Mouse (Mus musculus): ENCODE measurements around the gene Zfp385b.

The Zfp385b gene

DNA sequence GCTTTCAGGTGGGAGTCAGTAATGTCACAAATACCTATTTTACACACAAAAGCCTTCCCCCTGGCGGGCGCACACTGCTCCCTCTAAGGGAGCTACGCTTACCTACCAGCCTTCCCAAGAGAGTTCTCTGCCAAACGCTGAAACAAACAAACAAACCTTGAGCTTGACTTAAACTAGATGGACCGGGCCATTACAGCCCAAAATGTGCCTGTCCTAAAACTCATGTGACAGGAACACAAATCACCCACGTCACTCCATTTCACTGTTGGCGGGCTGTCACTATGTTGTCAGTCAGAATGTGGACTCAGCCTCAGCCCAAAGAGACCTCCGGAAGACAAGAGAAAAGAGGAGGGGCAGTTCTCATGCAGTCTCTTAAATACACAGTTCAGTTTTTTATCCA lies 300.7 kb downstream of the Zfp385b start:
- DNase-seq (ENCODE audit: low spot score in 2 of 2) = no peak

DNA sequence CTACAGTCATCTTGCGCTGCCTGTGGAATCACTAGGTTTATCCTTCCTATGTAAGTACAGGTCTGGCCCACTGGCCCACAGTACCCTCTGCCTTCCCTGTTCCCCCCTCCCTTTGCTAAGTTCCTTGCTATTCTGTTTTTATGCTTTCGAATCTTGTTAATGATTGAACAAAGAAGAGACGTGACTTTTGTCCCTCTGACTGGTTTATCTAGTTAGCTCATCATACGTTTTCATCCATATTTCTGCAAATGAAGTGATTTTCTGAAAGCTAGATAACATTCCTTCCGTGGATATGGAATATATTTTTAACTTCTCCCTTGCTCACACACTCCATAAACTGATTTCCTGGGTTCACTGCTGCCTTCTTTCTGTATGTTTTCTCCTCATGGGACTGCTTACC lies 302.8 kb downstream of the Zfp385b start:
- DNase-seq (ENCODE audit: low spot score in 2 of 2) = no peak

DNA sequence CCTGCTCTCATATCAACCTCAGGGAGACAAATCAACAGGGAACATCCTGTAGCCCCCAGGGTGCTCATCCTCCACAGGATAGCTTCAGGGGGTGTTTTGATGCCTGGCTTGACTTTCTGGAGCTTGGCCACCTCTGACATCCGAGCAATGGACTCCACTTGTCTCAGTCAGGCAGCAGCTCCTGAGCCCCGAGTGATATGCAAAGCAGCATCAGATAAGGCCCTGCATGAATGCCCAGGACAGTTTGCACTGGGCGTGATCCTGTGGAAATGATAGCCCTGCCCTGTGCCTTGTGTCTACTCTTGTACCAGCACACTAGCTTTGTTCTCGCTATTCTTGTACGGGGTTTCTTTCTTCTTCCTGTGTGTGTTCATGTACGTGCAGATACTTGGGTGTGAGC lies 303.8 kb downstream of the Zfp385b start:
- no peak for DNase-seq (ENCODE audit: low spot score in 2 of 2)

DNA sequence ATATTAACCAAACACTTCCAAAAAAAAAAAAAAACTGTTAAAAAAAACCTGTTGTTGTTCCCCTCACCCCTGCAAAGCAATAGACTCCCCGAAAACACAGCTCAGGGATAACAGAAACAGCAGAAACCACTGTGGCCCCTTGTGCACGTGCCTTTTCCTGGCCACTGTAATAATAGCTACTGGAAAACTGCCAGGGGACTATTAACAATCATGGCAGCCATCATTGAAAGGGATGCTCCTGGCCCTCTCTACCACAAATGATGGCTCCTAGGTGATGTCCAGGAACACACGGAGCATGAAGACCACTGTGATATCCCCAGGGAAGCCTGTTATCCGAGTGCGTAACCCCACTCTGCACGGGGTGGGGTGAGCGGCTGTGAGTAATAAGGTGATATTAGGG lies 304.4 kb downstream of the Zfp385b start:
- DNase-seq (ENCODE audit: low spot score in 2 of 2) = no peak

DNA sequence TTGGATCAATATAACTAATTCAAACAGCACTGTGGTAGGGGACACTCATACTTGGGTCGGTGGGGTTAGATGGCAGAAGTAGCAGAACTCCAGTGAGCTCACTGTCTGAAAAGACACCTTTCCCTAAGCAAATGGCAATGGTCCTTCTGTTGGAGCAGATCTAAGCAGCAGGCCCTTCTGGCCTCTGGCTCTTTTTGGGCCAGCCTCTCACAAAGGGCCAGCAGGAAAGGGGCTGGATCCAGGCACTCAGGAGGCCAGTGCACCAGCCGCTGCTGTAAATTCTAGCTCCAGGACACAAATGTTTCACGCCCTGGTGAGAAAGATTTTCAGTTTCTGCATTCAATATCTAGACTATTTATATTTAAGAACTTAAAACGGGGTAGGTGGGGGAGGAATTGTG lies 305.0 kb downstream of the Zfp385b start:
- DNase-seq (ENCODE audit: low spot score in 2 of 2) = no peak

DNA sequence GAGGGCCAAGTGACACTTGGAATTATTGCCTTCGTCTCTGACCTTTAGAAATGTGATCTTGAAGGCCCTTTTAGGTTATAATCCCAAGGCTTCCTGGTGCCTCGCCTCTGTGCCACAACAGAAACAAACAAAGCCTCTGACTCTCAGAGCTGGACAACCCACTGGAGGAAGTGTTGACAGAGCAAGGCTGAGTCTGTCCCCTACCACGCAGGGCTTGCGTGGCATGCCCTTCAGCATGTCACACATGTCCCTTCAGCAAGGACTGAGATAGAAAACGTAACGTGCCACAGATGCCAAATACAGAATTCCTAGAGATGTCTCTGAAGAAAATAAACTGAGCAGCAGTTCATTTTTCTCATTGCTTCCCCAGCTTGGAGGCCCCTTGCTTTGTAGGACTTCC lies 310.7 kb downstream of the Zfp385b start:
- no peak for DNase-seq (ENCODE audit: low spot score in 2 of 2)

DNA sequence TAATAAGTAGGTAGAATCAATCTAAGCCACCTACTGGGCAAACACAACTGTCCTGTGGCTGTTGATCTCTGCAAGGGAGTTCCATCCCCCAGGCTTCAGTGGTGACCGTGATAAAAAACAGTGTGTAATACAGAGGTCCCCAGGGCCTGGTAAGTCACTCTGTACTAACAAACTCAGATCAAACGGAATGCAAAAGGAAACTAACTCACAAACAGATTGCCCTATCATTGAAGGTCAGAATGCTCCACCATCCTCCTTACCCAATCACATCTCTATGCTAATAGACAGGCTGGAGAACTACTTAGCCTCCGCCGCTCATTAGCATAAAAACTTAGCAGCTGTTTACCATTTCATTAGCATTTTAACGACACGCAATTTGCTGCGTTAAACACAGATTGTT lies 313.1 kb downstream of the Zfp385b start:
- DNase-seq (ENCODE audit: low spot score in 2 of 2) = no peak

DNA sequence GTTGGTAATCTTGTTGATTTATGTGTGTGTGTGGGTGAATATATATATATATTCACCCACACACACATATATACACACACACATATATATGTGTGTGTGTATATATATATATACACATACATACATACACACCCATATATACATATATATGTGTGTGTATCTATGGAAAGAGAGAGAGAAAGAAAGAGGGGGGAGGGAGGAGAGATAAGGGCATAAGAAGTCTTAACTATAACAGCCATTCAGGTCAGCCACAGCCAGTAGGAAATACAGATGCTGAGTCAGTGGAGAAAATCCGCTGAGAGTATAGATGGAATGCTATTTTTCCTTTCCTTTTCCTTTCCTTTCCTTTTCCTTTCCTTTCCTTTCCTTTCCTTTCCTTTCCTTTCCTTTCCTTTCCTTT lies 313.8 kb downstream of the Zfp385b start:
- no peak for DNase-seq (ENCODE audit: low spot score in 2 of 2)

DNA sequence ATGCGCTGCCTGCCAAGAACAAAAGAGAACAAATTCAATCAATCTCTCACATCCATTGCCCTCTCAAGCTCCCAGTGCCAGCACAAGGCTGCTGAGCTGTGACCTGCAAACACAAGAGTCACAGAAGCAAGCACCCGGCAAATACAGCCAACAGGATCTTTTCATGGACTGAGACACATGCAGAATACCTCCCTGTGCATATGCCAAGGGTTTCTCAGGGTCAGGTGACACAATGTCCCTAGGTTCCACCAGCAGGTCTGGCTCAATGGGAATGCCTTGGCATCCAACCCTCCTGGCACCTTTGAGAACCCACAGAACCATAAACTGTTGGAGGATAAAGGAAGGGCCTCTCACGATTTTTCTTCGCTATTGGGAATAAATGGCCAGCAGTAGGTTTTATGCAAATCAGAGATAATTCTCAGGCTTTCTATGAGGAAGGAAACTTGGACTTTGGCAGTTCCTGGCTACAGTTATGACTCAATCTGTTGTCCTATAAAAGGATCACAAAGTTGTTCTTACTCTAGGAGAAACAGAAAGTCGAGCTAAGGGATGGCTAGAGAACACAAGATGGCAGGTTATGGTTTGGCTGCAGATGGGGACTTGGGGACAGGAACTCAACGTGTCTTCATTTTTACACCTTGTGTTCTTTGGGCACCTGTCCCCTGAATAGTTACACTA lies 315.6 kb downstream of the Zfp385b start:
- DNase-seq (ENCODE audit: low spot score in 2 of 2) = no peak

DNA sequence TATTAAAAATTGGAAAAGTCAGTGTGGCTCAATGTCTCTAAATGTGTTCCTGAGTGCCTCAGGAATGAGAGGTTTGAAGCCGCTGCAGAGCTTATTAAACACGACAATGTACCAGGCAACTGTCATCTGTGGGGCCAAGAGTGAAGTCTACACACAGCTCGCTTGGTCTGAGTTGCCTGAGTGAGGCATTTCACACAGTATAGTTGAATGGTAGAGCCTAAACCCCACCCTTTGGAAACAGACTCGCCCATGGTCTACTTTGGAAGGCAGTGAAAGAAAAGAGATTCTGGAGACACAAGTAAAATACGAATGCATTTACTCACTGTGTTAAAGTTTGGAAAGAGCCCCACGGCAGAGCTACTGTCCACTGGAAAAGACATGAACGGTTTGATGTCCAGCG lies 316.2 kb downstream of the Zfp385b start:
- DNase-seq (ENCODE audit: low spot score in 2 of 2) = no peak

DNA sequence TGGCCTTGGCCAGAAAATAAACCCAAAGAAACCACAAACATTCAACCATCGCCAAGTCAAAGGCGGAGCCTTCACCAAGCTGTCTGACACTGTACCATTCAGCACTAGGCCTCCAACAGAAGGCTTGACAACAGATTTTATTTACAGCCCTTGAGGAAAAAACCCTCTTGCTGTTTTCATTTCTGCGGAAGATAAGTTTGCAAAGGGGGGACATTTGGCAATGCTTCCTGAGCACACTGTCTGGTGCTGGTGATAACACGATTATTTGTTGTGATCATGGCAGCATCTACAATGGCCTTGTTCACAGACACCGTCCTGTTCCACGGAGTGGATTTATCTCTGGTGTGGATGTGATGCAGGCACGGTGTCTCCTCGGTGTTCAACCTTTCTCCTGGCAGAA lies 317.0 kb downstream of the Zfp385b start:
- no peak for DNase-seq (ENCODE audit: low spot score in 2 of 2)

DNA sequence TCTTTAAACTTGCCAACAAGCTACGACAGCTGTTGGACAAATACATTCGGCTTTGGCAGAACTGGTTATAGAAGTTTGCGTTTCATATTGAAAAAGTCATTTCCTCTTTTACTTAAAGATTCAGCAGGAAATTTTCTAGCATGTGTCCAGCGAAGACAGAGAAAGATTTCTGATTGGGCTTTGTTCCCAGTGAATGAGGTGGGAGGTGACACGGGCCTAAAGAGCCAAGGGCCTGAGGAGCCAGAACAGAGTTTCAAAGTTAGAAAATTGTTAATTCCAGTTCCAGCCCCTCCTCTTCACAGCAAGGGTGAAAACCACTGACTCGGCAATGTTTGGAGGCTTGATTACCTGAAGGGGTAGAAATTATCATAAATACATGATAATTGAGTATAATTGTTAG lies 319.0 kb downstream of the Zfp385b start:
- DNase-seq (ENCODE audit: low spot score in 2 of 2) = no peak

DNA sequence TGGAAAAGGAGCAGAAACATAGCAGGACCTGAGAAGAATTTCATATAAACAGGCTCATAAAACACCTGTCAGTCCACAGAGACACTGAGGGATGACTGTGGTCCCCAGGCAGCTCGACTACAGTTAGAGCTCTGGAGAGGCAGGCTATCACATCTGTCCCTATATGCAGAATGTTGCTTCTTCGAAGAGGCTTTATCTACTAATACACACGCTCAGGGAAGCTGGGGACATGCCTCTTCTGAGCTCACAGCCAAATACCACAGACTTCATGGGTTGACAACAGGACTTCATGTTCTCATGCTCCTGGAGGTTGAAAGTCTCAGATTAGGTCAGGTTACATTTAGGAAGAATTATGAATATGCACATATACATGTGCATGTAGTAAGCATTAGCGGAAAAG lies 321.1 kb downstream of the Zfp385b start:
- DNase-seq (ENCODE audit: low spot score in 2 of 2) = no peak

DNA sequence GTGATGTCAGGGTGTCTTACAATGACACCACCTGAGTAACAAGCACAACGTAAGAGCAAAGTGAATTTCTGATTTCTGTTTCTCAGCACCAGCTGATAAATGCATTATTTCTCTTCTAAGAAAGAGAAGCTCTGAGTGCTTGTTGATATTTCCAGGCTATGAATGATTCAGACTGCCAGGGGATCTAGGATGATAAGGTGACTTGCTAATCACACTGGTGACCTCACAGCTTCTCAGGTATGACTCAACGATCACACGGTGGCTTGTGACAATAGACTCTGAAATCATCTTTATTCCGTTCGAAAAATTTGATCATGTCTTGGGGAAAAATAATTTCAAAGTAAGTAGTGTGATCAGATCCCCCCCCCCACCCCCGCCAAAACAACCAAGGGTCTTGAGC lies 321.5 kb downstream of the Zfp385b start:
- DNase-seq (ENCODE audit: low spot score in 2 of 2) = no peak

DNA sequence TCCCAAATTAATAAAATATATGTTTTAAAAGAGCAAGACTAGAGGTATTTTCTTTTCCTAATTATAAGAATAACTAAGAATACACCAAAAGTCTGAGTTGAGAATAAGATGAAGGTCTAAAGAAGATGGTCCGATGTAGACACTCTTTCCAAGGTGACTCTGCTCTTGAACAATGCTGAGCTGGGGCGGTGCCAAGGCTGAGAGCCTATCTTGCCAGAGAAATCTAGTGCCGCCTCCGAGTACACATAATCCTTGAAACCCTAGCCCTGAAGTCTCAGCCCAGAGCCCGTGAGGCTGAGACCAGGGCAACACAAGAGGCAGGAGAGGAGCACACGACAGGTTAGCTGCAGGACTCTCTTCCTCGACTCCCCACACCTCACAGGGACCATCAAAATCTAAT lies 323.4 kb downstream of the Zfp385b start:
- no peak for DNase-seq (ENCODE audit: low spot score in 2 of 2)

DNA sequence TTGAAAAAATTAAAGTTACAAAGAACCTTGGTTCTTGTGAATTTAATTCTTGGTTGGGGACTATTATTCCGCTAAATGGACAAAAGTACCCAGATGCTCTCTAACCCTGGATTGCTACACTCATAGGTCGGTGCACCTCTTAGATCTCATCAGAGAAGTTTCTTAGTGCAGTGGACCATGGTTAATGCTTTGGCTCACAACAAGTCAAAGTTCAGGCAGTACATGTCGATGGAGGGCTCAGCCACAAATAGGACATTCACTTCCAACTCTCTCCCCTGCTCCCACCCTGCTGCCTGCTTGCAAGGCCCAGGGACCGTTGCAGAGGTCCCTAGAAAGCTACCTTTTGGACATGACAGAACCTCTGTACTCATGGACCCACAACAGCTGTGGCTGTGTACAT lies 324.1 kb downstream of the Zfp385b start:
- no peak for DNase-seq (ENCODE audit: low spot score in 2 of 2)

DNA sequence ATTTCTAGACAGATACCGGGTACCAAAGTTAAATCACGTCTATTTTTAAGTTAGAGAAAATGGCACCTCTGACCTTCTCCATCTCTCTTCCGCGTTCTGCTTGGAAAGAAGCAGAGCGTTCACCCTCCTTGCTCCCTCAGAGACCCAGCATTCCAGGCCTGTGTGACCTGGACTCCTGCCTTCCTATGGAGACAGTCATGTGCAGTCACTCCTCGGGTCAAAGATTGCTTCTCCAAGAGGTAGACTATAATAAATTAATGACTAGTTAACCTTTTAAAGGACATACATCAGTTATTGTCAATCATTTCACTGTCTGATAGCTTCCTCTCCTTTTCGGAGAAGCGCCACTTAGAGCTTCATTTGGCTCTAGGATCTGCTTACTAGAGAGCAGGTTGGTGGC lies 325.7 kb downstream of the Zfp385b start:
- no peak for DNase-seq (ENCODE audit: low spot score in 2 of 2)

DNA sequence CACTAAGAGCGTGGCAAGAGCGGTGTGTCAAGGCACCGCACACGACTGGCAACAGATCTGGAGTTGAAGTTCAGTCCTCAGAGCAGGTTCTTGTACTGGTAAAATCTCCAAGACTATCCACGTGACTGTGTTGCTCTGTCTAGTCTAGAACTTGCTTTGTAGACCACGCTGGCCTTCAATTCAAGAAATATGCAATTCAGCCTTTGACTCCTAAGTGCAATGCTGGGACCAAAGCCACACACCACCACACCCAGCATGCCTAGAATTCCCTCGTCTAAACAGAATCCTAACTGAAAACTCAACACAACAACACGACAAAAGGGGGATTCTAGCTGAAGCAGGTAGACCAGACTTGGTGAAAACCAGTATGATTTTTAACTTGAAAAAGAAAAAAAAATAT lies 332.3 kb downstream of the Zfp385b start:
- DNase-seq (ENCODE audit: low spot score in 2 of 2) = no peak

DNA sequence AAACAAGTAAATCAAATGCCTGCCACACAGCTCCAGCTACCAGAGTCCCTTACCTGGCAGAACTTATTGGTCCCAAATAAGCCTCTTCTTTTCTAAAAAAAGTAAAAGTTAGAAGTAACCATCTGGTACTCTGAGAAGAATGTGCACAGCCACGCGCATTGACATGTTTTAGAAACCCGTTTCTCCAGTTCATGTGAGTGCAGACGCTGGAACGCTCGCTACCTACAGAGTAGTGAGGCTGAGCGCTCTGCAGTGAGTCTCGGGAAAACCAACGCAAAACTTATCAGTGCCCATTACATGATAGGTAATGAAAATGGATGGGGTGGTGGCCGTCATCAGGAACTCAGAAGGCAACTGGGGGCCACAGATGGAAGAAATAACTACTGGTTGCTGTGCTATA lies 338.2 kb downstream of the Zfp385b start:
- no peak for DNase-seq (ENCODE audit: low spot score in 2 of 2)

DNA sequence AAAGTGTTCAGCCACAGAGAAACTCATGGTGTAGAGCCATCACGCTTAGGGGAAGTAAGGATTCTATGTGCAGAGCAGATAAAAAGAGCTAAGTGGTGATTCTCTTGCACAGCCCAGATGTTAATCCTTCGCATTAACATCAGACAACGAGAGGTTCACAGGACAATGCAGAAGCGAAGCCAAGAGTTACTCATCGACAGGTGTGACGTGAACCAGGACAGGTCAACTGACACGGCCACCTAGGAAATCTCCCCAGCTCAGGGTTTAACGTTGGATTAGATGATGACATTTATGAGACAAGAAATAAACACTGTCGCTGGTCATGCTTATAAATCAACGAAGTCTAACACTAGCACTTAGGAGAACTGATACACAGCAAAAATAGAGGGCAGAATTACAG lies 341.9 kb downstream of the Zfp385b start:
- no peak for DNase-seq (ENCODE audit: low spot score in 2 of 2)

DNA sequence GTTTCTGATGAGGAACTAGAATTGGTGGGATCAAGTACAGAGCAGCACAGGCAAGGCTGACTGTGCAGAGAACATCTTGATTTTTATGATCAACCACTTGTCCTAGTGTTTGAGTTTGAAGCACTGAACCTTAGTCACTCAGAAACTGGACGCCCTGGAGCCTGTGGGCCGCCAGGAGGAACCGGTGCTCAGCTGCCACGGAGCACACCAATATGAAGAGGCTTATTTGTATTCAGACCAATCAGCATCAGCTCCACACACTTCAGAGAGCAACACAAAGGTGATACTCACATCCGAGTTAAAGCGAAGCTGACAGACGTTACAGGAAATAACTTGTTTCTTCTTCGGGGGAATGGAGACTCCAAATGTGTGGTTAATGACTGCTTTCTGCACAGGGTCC lies 343.0 kb downstream of the Zfp385b start:
- DNase-seq (ENCODE audit: low spot score in 2 of 2) = no peak

DNA sequence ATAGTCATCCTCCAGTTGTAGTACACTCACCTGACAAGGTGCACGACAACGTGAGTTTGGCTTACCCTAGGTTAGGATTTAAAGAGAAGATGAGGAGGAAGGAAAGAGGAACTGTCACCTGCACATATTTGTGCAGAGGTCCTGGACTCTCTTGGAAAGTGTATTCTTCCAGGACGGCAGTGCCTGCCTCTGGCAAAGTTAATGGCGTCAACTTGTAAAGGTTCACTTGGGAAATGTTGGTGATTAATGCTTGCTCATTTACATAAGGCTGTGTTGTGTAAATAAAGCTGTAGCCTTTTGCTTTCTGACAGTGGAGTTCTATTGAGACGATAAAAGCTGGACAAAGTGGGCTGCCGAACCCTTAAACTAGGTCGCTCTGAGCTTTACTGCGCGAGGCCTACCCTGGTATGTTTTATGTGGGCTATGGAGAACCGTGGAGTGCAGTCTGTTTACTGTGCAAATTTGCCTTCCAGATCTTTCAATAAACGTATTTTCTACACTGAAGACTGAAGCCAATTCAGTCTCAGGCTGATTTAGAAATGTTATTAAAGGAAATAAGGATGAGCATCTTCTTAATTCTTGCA lies 347.1 kb downstream of the Zfp385b start:
- no peak for DNase-seq (ENCODE audit: low spot score in 2 of 2)

DNA sequence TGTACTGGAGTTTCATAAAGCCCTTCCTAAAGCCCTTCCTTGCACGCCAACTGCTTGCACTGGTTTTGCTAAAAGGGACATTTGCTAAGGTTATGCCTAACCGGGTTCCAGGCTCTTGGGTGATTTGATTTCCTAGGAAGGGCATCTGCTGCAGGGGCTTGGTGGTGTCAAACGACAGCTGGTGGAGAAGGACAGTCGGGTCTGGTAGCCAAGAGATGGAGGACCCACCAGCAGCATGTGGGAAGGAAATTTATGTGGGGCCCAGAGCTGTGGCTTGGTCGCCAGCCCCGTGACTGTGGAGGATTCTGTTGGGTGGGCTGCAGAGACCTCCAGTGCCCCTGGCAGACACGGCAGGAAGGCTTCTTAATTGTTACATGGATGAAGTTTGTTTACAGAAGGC lies 348.7 kb downstream of the Zfp385b start:
- no peak for DNase-seq (ENCODE audit: low spot score in 2 of 2)

DNA sequence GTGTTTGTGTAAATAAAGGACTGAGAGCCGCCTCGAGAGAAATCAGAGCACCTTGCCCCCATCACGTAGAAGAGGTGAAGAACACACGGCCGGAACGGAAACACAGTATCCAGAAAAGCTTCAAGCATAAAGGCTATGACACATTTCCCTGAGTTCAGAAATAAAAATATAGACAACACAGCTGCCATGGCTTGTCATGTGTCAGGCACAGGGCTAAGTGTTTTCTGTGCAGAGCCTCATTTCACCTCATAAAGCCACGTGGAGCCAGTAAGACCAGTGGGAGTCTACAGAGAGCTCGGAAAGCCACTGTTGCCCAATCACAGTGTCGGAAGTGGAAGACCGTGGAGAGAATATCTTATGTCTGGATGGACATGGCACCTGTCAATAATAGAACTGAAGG lies 358.0 kb downstream of the Zfp385b start:
- no peak for DNase-seq (ENCODE audit: low spot score in 2 of 2)

All from frontal cortex, postnatal 25 days (tissue).